Mouse (Mus musculus) embryo, embryonic 11.5 days (tissue): Measurements from ENCODE around the gene Cachd1.

ENCODE experiments used
- DNase-seq: peaks from one replicate; pipeline ENCODE4 v3.0.0-alpha.2; 2012; ENCODE audit warnings: low read depth, low spot score

The Cachd1 gene

DNA sequence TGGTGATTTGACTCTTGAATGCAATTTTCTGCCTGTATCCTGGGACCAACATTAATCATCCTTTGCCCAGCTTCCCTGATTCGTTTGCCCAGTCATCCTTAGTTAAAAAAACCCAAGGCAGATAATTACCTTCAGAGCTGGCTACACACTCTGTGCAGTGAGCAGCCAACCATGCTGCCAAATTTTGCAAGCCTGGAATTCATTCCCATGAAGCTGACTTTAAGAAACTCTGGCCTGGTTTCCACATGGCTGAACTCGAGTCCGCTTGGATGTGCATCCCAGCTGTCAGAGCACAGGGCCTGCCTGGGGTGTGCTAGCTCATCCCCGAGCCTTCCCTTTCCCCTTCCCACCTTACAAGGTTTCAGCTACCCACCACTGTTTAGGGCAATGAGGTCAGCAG is 214.5 kb downstream of the Cachd1 start:
- no peak for DNase-seq

DNA sequence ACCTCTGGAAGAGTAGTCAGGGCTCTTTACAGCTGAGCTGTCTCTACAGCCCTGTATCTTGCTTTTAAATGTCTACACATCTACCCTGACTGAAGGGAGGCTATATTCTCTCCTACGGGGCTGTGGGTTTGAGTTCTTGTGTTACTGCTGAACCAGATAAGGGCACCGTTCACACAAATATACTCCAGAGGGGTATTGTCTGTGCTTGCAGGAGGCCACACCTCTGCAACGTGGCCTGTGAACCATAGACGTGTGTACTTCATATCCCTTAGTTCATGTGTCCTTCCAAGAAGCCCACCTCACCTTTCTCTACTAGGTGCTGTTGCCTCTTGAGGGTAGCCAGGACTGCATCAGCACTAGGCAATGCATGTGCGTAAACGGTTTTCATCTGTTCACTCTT is 215.6 kb downstream of the Cachd1 start:
- DNase-seq: no peak

DNA sequence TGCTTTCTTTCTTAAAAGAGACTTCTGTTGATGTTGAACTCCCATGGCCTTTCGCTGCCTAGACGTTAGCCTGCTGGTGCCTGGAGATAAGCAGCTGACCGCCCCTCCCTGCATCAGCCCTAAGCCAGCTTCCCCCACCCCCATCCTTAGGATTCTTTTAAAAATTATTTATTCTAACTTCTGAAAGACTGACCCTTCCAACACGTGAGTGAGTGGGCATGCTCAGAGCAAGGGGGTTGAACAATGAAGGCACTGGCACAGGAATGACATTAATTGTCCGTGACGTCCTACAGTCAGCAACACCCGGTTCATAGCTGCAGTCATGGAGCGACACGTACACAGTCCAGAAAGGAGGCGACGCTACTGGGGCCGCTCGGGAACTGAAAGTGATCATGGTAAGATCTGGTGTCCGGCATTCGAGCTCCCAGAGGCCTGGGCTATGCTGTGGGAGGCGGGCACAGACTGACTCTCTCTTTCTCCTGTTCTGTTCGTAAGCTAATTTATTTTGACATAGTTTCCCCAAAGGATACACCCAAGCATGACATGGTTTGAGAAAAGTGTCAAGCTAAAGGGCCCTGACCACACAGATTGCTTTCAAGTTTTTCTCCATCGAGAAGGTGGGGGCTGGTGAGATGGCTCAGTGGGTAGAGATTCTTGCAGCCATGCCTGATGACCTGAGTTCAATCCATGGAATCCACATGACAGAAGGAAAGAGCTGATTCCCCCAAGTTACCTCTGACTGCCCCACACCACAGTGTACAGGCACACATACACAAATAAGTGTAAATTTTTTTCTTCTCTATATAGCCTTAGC is 218.2 kb downstream of the Cachd1 start:
- DNase-seq: no peak

DNA sequence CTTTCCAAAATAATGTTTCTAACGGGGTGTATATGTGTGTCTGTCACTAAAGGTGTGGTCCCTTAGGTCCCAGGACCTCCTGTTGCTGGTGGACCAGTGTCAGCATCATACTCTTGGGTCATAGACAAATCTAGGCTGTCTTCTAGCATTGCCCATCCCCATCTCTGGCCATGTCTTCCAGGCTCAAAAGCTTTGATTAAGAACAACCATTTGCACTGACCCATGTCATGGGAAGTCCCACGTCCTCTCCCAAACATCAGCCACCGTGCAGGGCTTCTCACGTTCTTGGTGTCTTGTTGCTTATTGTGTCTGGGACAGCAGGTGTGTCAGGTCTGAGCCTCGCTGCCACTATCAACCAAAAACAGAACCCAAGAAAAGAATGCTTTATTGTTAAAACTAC is 219.1 kb downstream of the Cachd1 start:
- no peak for DNase-seq

DNA sequence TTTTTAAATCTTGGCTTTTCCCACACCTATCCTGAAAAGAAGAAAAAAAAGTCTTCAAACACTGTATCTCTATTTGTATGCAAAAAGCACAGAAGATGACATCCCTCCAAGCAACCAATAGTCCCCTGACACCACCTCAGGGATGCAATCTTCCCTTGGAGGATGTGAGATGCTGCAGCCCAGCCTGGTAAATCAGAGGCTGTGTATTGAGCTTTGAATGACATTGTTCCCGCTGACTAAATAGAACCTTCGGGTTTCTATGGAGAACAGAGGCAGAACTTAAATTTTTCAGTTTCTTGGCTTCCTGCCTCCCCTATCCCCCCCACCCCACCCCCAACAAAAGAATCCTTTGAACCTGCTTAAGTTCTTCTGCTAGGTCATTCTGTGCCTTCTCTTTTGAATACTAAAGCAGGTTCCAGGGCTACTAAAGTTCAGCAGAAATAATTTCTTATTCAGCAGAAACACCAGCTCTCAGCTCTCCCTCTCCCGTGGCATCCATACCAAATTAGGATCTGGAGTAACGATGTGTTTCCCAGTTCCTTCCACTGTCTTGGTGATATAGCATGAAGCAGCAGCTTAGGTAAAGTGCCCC is 219.7 kb downstream of the Cachd1 start:
- DNase-seq: no peak

DNA sequence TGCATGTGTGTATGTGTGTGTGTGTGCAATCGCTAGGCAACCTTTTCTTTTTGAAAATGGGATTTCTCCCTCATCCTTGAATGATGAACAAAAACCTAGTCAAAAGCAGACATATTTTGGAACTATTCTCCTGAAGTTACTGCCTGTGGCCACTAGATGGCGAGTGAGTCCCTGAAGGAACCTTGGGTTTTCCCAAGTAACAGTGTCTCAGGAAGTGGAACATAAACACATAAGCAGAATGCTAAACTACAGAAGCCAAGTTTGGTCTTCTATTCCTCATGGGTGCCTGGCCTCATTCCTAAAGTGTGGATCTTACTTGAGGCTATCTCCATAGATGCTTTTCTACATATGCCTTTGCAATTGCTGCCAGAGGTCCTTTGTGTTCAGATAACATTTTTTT is 221.7 kb downstream of the Cachd1 start:
- DNase-seq: no peak

DNA sequence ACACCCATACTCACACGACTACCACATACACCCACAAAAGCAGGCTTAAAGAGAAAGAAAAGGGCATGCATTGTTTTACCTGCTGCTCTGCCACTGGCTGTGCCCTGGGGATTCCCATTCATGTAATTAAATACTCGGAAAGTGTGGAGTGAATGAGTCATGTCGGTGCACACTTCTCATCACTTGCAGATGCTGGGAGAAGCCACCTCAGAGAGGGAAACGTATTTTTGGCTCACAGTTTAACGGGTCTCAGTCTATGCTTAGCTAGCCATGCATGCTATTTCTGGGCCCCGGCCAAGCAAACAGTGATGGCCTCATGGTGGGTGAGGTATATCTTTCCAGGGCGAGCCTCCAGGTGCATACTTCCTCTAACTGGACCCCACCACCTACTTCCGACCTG is 222.4 kb downstream of the Cachd1 start:
- DNase-seq: no peak

DNA sequence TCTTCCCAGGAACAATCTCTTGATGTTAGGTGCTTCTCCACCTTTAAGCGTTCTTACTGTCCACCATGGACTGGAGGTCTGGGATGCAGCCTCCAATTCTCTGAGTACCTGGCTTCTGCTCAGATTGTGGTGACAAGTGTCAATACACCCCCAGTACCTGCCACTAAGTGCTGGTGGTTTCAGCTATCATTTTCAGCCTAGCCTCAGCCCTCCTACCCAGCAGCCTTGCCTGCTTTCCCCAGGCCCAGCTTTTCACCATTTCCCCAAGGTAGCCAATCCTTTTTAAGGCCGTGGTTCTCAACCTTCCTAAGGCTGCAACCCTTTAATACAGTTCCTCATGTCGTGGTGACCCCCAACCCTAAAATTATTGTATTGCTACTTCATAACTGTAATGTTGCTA is 224.1 kb downstream of the Cachd1 start:
- no peak for DNase-seq

DNA sequence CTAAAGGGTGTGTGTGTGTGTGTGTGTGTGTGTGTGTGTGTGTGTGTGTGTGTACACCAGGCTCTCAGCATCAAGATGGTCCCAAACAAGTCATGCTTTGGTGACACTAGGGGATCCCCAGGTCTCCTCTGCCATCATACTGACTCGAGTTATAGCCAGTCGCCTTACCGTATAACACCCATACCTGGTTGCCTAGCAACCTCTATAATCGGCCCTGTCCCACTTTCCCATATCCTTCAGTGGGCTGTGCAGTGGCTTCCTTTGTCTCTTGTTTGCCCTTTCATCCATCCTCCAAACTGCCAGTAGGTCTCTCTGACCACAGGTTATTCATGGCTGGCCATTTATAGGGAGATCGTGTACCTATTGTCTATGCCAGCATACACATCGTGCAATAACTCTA is 224.6 kb downstream of the Cachd1 start:
- no peak for DNase-seq

DNA sequence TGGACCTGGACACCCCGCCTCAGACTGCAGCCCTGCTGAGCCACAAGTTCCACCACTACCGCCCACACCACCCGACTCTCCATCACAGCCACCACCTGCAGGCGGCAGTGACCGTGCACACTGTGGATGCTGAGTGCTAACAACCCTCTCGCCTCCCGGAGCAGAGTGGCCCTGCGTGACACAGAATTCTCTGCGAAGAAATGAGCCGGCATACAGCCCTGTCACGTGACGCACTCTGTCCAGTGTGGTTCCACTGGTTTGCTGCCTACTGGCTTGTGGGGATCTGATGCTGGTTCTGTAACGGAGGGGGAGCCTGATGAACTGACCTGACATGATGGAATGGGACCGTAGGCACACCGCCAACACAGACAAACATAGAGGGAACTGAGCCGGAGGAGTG is 226.5 kb downstream of the Cachd1 start:
- no peak for DNase-seq

DNA sequence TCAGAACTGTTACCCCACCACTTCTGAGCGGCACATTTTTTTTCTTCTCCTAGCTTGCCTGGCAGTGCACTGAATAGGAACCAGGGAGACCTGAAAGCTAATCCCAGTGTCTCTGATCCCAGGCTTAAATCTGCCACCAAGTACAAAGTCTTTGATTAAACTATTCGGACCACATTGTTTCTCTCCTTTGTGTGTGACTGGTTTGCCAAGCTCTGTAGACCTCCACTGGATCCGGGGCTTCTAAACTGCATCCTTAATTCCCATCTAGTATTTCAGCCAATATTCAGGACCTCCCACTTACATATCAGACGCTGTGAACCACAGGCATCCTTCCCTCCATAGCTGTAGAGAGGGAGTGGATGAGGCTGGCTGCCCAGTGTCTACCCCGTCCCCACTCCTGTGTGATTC is 231.9 kb downstream of the Cachd1 start:
- no peak for DNase-seq

DNA sequence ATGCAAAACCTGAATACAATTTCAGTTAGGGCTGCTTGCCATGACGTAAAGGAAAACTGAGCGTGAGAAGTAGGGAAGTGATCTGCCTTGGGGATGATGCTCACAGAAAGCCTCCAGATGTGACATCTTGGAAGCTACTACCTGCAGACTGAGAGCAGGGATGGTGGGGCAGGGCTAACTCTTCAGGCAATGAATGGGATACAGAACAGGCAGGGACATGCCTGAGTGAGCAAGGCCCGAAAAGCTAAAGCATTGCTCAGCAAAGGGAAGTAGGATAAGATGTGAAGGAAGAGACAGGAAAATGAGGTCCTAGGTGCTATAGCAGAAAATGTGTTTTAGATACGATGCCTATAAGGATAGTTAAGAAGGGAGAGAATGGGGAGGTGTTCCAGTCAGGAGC is 232.6 kb downstream of the Cachd1 start:
- no peak for DNase-seq

DNA sequence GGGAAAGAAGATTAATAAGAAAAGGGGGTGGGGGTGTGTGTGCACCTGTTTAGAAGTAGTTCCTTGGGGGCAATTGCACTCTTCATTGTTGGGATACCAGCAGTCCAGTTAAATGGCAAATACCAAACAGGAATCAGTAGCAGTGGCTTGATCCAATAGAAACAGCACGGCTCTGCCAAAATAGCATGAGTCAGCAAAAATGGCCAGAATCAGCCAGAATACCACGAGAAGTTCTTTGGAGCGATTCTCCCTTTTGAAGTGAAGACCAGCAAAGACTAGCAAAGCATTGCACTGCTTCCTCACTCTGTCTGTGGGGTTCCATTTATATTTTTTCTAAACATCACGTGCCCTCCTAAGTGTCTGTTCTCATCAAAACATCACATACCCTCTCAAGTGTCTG is 241.3 kb downstream of the Cachd1 start:
- DNase-seq: no peak

DNA sequence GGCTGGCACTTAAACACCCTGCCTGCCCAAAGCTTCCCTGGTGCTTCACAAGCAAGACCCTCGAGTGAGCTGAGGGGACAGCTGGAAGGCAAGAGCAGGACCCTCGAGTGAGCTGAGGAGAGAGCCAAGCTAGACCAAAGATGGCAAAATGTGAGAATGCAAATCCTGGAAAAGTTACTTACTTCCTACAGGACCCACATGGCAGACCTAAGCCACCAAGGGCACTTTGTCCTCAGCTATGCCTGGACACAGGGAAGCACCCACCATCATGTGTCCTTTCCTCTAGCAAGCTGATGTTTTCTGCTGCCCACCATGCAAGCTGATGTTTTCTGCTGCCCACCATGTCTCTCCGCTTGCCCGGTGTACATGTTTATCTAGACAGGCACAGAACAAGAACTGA is 244.1 kb downstream of the Cachd1 start, which contains the start of gene Gm10577:
Gene Gm10577, minus strand, starts transcription at position 101 of the 400 bp plus-strand sequence.
- no peak for DNase-seq

DNA sequence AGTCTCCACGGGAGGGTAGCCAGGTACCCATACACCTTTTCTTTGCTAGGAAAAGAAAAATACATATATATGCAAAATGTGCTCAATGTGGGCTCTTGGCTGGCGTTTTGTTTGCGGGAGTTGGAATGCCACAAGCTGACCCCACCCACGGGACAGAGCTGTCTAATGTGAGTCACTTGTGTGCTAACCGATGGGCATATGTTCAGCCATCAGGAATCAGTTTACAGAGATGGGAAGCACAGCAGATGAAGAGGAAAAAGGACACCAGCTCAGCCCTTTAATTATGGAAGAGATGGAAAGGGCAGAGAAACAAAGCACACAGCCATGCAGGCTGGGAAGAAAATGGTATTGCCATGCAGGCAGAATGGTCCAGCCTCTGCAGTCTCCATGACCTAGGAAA is 250.1 kb downstream of the Cachd1 start:
- DNase-seq: no peak

DNA sequence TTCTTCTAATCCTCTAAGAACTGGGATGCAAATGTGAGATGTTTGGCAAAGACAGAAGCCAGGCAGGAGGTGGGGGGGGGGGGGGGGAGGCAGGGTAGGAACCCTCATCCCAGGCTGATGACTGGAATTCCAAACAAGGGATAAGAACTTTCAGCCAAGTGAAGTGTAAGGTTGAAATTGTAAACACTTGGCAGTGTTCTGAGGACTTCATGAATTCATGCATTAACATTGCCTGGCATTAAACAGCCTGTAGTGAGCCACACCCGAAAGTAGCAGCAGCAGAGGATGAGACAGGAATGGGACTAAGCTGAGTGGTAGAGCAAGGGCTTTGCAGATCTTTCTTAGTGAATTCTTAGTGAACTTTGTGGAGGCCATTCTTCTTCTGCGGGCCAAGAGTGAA is 250.5 kb downstream of the Cachd1 start:
- DNase-seq: no peak

DNA sequence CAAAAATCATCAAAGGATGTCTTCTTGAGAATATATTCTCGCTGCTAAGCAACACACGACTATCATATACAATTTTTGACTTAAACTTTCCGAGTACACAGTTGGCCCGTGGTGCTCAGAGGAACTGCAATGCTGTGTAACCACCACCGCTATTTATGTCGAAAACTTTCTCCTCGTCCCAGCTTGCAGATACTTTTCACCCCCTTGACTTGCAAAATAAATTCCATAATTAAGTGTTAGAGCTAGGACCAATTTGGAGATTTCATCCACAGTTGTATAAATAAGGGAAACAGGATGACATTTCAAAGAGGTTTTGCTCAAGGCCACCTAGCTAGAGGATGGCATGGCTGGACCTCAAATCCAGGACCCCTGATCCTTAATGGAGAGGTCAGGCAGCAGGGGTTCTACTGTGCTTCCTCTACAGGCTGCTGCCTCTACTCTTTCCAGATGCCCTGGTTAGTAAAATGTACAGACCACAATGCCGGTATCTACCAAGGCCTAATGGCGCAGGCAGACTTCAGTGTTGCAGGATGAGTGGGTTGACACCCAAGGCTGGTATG is 251.5 kb downstream of the Cachd1 start:
- no peak for DNase-seq

DNA sequence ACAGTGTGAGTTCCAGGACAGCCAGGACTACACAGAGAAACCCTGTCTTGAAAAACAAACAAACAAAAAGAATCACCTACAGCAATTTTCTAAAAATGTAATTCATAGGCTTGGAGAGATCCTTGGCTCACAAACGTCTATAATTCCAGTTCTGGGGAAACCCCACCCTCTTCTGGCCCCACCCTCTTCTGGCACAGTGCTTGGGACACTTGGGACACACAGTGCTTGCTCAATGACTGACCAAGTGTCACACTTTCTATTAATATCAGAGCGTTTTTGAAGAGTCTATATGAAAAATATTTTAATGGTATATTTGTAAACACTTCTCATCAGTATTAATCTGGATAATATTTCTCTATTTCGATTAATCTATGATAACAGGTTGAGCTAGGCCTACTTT is 256.6 kb downstream of the Cachd1 start:
- no peak for DNase-seq

DNA sequence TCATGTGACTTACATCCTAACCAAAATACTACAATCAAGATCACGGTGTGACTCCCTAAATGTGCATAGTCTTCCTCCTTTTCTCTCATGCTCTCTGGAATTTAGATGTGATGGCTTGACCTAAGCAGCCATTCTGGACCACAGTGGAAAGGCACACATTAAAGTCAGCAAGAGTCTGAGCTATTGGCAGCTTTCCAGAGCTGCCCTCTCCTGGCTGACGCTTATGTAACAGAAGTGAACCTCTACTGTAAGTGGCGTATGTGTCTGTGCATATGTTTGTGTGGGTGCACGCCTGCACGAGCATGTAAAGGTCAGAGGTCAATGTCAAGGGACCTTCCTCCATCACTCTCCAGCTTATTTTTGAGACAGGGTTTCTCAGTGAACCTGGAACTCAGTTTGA is 258.7 kb downstream of the Cachd1 start:
- DNase-seq: no peak

DNA sequence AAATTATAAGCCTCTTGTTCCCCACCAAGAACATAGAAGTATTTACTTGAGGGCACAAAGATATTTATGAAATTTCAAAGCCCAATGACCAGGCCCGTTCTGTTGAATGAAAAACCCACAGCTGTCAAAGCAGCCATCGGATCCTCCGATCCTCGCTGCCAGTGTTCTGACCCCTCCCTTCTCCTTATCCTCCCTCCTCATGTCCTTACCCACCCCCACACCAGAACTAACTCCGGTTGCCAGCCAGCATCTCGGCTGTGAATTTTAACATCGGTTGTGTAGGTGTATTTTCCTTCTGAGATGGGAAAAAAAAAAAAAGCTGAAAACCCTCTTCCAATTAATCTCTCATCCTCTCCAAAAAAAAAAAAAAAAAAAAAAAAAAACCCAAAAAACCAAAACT is 260.7 kb downstream of the Cachd1 start:
- no peak for DNase-seq

DNA sequence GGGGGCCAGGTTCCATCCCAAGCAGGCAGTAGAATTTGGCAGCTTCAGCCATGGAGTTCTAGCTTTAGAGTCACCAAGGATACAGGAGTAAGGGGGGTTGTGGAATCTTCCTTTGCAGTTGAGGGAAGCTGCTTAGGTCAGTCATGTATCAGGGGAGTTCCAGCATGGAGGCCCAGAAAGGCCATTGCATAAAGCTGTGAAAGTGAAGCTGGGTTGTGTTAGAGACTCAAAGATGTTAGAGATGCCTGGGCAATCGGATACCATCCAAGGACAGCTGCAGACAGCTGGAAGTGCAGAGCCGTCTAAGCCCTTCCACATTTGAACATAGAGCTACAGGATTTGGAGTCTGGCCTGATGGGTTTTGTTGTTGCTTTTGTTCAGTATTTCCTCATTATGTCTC is 267.2 kb downstream of the Cachd1 start:
- DNase-seq: no peak

DNA sequence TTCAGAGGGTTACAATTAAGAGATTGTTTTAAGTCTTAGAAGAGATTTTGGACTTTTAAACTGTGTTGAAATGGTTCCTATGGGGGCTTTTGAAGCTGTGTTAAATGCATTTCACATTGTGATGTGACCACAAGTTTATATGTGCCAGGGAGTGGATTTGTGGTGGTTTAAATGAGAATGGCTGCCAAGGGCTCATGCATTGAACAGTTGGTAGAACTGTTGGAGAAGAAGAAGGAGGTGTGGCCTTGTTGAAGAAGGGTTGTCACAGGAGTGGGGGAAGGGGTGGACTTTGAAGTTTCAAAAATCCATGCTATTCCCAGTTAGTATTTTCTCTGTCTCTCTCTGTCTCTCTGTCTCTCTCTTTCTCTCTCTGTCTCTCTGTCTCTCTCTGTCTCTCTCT is 267.7 kb downstream of the Cachd1 start:
- DNase-seq: no peak

DNA sequence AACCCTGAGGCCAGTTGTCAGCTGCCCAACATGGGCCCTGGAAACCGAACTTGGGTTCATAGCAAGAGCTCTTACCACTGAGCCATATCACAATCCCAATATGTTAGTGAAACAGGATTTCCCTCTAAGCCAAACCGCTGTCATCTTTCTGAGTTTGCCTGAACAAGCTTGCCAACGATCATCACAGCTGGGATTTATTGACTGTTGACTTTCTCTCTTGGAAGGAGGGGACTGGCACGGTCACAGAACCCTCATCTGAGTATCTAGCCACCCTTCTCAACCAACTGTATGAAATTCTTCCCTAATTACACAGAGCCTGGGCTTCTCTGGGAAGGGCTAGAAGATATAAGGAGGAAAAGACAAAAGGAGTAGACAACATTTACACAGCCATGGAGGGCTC is 270.1 kb downstream of the Cachd1 start:
- no peak for DNase-seq
